Mouse (Mus musculus): ENCODE measurements around the gene Olfr1260. TPM values are rescaled to one million over a fixed set of nuclear protein-coding genes. Genes with fewer than 3 reads are reported as not detected.

Olfr1260 gene
- not detected for total RNA-seq (2023)

GRCm38 (mm10) chr2:89974184-89974583, at the start of gene Olfr1260:
Olfr1260 (plus strand) TSS chr2:89974340.

GRCm38 (mm10) chr2:89927009-89927408, 47.1 kb upstream of the Olfr1260 start, which contains the start of gene Olfr1258:
Olfr1258 (plus strand) TSS chr2:89927309.

DNA sequence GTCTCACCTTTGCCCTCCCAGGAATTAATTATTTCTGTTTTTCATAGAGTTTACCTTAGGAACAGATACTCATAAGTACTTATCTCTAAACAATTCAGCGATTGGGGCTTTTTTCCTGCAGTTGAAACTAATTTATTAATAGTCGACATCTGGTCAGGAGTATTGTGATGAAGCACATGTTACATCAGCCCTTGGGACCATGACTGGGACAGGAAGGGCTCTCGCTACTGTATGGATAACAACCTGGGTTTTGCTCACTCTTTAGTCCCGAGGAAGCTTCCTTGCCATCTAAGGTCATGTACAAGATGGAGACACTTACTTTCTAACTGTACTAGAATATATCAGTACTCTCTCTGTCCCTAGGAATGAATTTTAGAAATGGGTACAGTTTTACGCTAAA, 25.6 kb upstream of the Olfr1260 start, which contains the start of gene Olfr1259:
Gene Olfr1259 (minus strand): TSS at position 101 of the 400 bp plus-strand sequence.

DNA sequence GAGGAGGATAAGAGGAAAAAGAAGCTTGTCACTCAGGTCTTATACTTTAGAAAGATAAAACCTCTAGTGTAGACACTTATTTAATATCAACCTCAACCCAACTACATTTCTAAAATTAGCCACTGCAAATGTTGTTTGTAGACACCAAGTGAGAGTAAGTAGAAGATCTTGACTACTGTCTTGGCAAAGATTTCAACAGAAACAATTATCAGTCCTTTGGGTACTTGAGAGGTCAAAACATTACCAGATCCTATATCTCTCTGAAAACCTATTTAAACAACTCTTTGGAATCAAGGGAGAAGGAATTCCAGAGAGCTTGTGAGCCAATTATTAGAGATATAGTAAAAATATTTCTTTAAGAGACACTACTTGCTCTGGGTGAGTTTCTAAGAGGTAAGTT, 16.8 kb downstream of the Olfr1260 start, which contains the start of gene Olfr1261:
Gene Olfr1261 (plus strand): TSS at position 301 of the 400 bp plus-strand sequence.

DNA sequence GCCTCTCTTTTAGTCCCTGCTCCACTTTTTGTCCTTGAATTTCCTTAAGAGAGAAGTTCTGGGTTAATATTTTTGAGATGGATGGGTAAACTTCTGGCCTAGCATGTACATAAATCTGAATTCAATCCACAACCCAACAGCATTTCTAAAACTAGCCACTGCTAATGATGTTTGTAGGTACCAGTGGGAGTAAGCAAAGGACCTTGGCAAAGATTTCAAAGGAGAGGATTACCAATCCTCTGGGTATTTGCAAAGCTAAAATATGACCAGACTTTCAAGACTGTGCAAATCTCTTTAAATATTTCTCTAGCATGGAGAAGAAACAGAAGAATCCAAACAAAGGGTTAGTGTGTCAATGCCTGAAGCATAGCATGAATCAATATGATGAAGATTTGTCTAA, 25.7 kb downstream of the Olfr1260 start, which contains the start of gene Olfr1262:
Gene Olfr1262 (plus strand): TSS at position 301 of the 400 bp plus-strand sequence.

GRCm38 (mm10) chr2:90011831-90012230, 37.7 kb downstream of the Olfr1260 start, which contains the start of gene Olfr1263:
Olfr1263 (plus strand) TSS chr2:90012131.

DNA sequence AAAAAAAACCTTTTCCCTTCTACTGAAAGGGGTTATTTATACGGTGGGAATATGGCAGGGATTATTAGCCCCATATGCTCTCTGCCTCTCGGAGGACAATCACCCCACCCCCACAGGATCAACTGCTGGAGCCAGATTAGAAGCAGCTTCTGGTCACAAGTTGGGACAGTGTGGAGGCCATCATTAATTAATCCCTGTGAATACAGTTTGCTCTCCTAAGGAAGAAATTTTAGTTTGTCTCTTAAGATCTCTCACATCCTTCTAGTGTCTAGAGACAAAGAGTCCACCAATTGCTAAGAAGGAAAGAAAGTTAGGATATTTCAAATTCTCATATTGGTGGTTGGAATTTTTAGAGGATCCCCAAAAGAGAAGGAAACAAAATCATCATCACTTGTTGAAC, 51.3 kb downstream of the Olfr1260 start, which contains the start of gene Olfr1264:
Gene Olfr1264 (minus strand): TSS at position 101 of the 400 bp plus-strand sequence.

Other genes with a start within 250 kb of the Olfr1260 start
- not detected for gene Olfr1252, start 249.3 kb upstream of the Olfr1260 start, total RNA-seq (2023)
- gene Olfr1253, start 217.2 kb upstream of the Olfr1260 start, total RNA-seq (2023), result not detected
- gene Olfr1254, start 180.7 kb upstream of the Olfr1260 start, total RNA-seq (2023), result not detected
- not detected for gene Olfr1255, start 162.3 kb upstream of the Olfr1260 start, total RNA-seq (2023)
- not detected for gene Olfr1256, start 132.8 kb upstream of the Olfr1260 start, total RNA-seq (2023)
- not detected for gene Olfr48, start 126.1 kb upstream of the Olfr1260 start, total RNA-seq (2023)
- gene Olfr1257, start 95.9 kb upstream of the Olfr1260 start, total RNA-seq (2023), result not detected
- not detected for gene Olfr1258, start 47.0 kb upstream of the Olfr1260 start, total RNA-seq (2023)
- not detected for gene Olfr1259, start 25.7 kb upstream of the Olfr1260 start, total RNA-seq (2023)
- gene Olfr1261, start 16.9 kb downstream of the Olfr1260 start, total RNA-seq (2023), result not detected
- not detected for gene Olfr1262, start 25.8 kb downstream of the Olfr1260 start, total RNA-seq (2023)
- gene Olfr1263, start 37.8 kb downstream of the Olfr1260 start, total RNA-seq (2023), result not detected
- not detected for gene Olfr1264, start 51.2 kb downstream of the Olfr1260 start, total RNA-seq (2023)
- not detected for gene Olfr1265, start 61.0 kb downstream of the Olfr1260 start, total RNA-seq (2023)
- gene Olfr140, start 89.3 kb downstream of the Olfr1260 start, total RNA-seq (2023), result not detected
- gene Olfr1269, start 147.1 kb downstream of the Olfr1260 start, total RNA-seq (2023), result not detected
- not detected for gene Olfr32, start 168.0 kb downstream of the Olfr1260 start, total RNA-seq (2023)
- not detected for gene Olfr1270, start 178.8 kb downstream of the Olfr1260 start, total RNA-seq (2023)